Mouse (Mus musculus): Measurements from ENCODE around the gene Tgm3.

Tgm3 gene

GRCm38 (mm10) chr2:130070396-130070795 lies 58.2 kb downstream of the Tgm3 start:
- no peak for DNase-seq (ENCODE audit: low read depth, low spot score)
